Mouse (Mus musculus): ENCODE data around the gene Cd3e. TPM values are rescaled to one million over a fixed set of nuclear protein-coding genes. Genes with fewer than 3 reads are reported as not detected.

The Cd3e gene
- total and polyA plus RNA-seq, 3 experiments, result not detected

DNA sequence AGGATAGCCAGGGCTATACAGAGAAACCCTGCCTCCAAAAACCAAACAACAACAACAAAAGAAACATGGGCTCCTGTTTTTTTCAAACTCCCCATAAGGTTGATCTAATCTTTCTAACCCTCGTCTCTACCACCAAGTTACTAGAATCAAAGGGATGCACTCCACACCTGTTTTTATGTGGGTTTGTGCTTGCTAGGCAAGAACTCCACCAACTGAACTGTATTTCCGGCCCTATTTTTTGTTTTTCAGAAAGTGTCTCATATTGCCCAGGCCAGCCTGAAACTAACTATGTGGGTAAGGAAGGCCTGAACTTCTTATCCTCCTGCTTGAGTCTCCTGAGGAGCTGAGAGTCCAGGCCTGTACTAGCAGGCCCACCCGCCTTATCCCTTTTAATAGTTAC is 55.0 kb downstream of the Cd3e start:
- Histone ChIP-seq H3K9me3 (replicated peaks; ENCODE audit: insufficient read depth, low read length) (no peaks in the 10 kb centered on the region), H3K4me3 (ENCODE audit: control insufficient read depth in 1 of 2, insufficient read depth in 1 of 2, low read depth in 2 of 2, low read length in 2 of 2) (no peak overlapping the region), H3K27me3 (ENCODE audit: control insufficient read depth in 1 of 2, insufficient read depth in 2 of 2, low read length in 2 of 2) (no peaks in the 10 kb centered on the region), H3K9ac (ENCODE audit: control insufficient read depth, low read depth, low read length, poor library complexity, severe bottlenecking) (no peak overlapping the region), H3K27ac (ENCODE audit: control insufficient read depth, low read depth, low read length) (no peak overlapping the region), H3K4me1 (ENCODE audit: control insufficient read depth in 1 of 2, insufficient read depth in 2 of 2, low read length in 2 of 2) (no peaks in the 10 kb centered on the region), H3K79me2 (ENCODE audit: control insufficient read depth, insufficient read depth, low read length, poor library complexity) (no peaks in the 10 kb centered on the region), H3K36me3 (ENCODE audit: control insufficient read depth in 1 of 2, insufficient read depth in 2 of 2, low read length in 2 of 2) (peaks cover 0 to 17% of the 10 kb centered on the region in 2 experiments; a peak in 2 of 4 replicates)
- peak; percentile 41; the same call in 1 of the 2 replicates for TF ChIP-seq POLR2AphosphoS2 (IDR thresholded peaks at IDR 0.05; ENCODE audit: low read length)
- no peak for TF ChIP-seq ETS1 (IDR thresholded peaks at IDR 0.05; ENCODE audit: low read depth, low read length)
- no peak for DNase-seq (ENCODE audit: low read depth, low spot score)

Other genes starting within 250 kb of the Cd3e start
- gene Arcn1, start 241.8 kb downstream of the Cd3e start, total RNA-seq (2012; rRNA removed), result 118 and 124 TPM in 2 replicates
- 100 to 1,000 TPM; 145 to 273 TPM for gene Arcn1, start 241.8 kb downstream of the Cd3e start, polyA plus RNA-seq (2012; ENCODE audit: insufficient read depth in 1 of 2, insufficient read length in 2 of 2, low read depth in 1 of 2, low replicate concordance in 2 of 2, missing spikeins in 1 of 2)
- 30.2 and 31.8 TPM in 2 replicates for gene Ift46, start 241.7 kb downstream of the Cd3e start, total RNA-seq (2012; rRNA removed)
- gene Ift46, start 241.7 kb downstream of the Cd3e start, polyA plus RNA-seq (2012; ENCODE audit: insufficient read depth in 1 of 2, insufficient read length in 2 of 2, low read depth in 1 of 2, low replicate concordance in 2 of 2, missing spikeins in 1 of 2), result 10 to 100 TPM in 1 of 2 experiments, not detected in 1; 51.9 TPM
- 0.12 TPM in 1 of 2 replicates, not detected in the other for gene Tmem25, start 210.3 kb downstream of the Cd3e start, total RNA-seq (2012; rRNA removed)
- gene Tmem25, start 210.3 kb downstream of the Cd3e start, polyA plus RNA-seq (2012; ENCODE audit: insufficient read depth in 1 of 2, insufficient read length in 2 of 2, low read depth in 1 of 2, low replicate concordance in 2 of 2, missing spikeins in 1 of 2), result under 1 TPM in 1 of 2 experiments, not detected in 1; 0.67 TPM
- 0.20 TPM in 1 of 2 replicates, not detected in the other for gene Ttc36, start 206.6 kb downstream of the Cd3e start, total RNA-seq (2012; rRNA removed)
- gene Ttc36, start 206.6 kb downstream of the Cd3e start, polyA plus RNA-seq (2012; ENCODE audit: insufficient read depth in 1 of 2, insufficient read length in 2 of 2, low read depth in 1 of 2, low replicate concordance in 2 of 2, missing spikeins in 1 of 2), result under 1 TPM in 1 of 2 experiments, not detected in 1; 0.49 TPM
- 4.7 and 6.2 TPM in 2 replicates for gene Kmt2a, start 128.3 kb downstream of the Cd3e start, total RNA-seq (2012; rRNA removed)
- 10 to 100 TPM; 11.7 to 27.3 TPM for gene Kmt2a, start 128.3 kb downstream of the Cd3e start, polyA plus RNA-seq (2012; ENCODE audit: insufficient read depth in 1 of 2, insufficient read length in 2 of 2, low read depth in 1 of 2, low replicate concordance in 2 of 2, missing spikeins in 1 of 2)
- gene Atp5l, start 88.9 kb downstream of the Cd3e start, total RNA-seq (2012; rRNA removed), result 719 and 722 TPM in 2 replicates
- 100 to 1,000 TPM in 1 of 2 experiments, not detected in 1; 320 TPM for gene Atp5l, start 88.9 kb downstream of the Cd3e start, polyA plus RNA-seq (2012; ENCODE audit: insufficient read depth in 1 of 2, insufficient read length in 2 of 2, low read depth in 1 of 2, low replicate concordance in 2 of 2, missing spikeins in 1 of 2)
- gene Ube4a, start 44.0 kb downstream of the Cd3e start, total RNA-seq (2012; rRNA removed), result 23.3 and 24.2 TPM in 2 replicates
- gene Ube4a, start 44.0 kb downstream of the Cd3e start, polyA plus RNA-seq (2012; ENCODE audit: insufficient read depth in 1 of 2, insufficient read length in 2 of 2, low read depth in 1 of 2, low replicate concordance in 2 of 2, missing spikeins in 1 of 2), result 10 to 100 TPM; 32.8 to 37.9 TPM
- 0.35 and 0.42 TPM in 2 replicates for gene Cd3g, start 29.2 kb downstream of the Cd3e start, total RNA-seq (2012; rRNA removed)
- gene Cd3g, start 29.2 kb downstream of the Cd3e start, polyA plus RNA-seq (2012; ENCODE audit: insufficient read depth in 1 of 2, insufficient read length in 2 of 2, low read depth in 1 of 2, low replicate concordance in 2 of 2, missing spikeins in 1 of 2), result under 1 TPM in 1 of 2 experiments, not detected in 1; 0.47 TPM
- 0.10 TPM in 1 of 2 replicates, not detected in the other for gene Cd3d, start 27.8 kb downstream of the Cd3e start, total RNA-seq (2012; rRNA removed)
- gene Cd3d, start 27.8 kb downstream of the Cd3e start, polyA plus RNA-seq (2012; ENCODE audit: insufficient read depth in 1 of 2, insufficient read length in 2 of 2, low read depth in 1 of 2, low replicate concordance in 2 of 2, missing spikeins in 1 of 2), result not detected
- gene Mpzl2, start 30.2 kb upstream of the Cd3e start, total RNA-seq (2012; rRNA removed), result 0.08 and 0.16 TPM in 2 replicates
- under 1 TPM in 1 of 2 experiments, not detected in 1; 0.39 TPM for gene Mpzl2, start 30.2 kb upstream of the Cd3e start, polyA plus RNA-seq (2012; ENCODE audit: insufficient read depth in 1 of 2, insufficient read length in 2 of 2, low read depth in 1 of 2, low replicate concordance in 2 of 2, missing spikeins in 1 of 2)
- gene Mpzl3, start 45.6 kb upstream of the Cd3e start, total RNA-seq (2012; rRNA removed), result not detected in 2 replicates
- not detected for gene Mpzl3, start 45.6 kb upstream of the Cd3e start, polyA plus RNA-seq (2012; ENCODE audit: insufficient read depth in 1 of 2, insufficient read length in 2 of 2, low read depth in 1 of 2, low replicate concordance in 2 of 2, missing spikeins in 1 of 2)
- not detected in 2 replicates for gene Jaml, start 69.6 kb upstream of the Cd3e start, total RNA-seq (2012; rRNA removed)
- not detected for gene Jaml, start 69.6 kb upstream of the Cd3e start, polyA plus RNA-seq (2012; ENCODE audit: insufficient read depth in 1 of 2, insufficient read length in 2 of 2, low read depth in 1 of 2, low replicate concordance in 2 of 2, missing spikeins in 1 of 2)
- gene Scn2b, start 108.2 kb upstream of the Cd3e start, total RNA-seq (2012; rRNA removed), result not detected in 2 replicates
- not detected for gene Scn2b, start 108.2 kb upstream of the Cd3e start, polyA plus RNA-seq (2012; ENCODE audit: insufficient read depth in 1 of 2, insufficient read length in 2 of 2, low read depth in 1 of 2, low replicate concordance in 2 of 2, missing spikeins in 1 of 2)
- not detected in 2 replicates for gene Scn4b, start 128.8 kb upstream of the Cd3e start, total RNA-seq (2012; rRNA removed)
- not detected for gene Scn4b, start 128.8 kb upstream of the Cd3e start, polyA plus RNA-seq (2012; ENCODE audit: insufficient read depth in 1 of 2, insufficient read length in 2 of 2, low read depth in 1 of 2, low replicate concordance in 2 of 2, missing spikeins in 1 of 2)
- not detected in 2 replicates for gene BC049352, start 172.4 kb upstream of the Cd3e start, total RNA-seq (2012; rRNA removed)
- not detected for gene BC049352, start 172.4 kb upstream of the Cd3e start, polyA plus RNA-seq (2012; ENCODE audit: insufficient read depth in 1 of 2, insufficient read length in 2 of 2, low read depth in 1 of 2, low replicate concordance in 2 of 2, missing spikeins in 1 of 2)
- gene Tmprss4, start 194.5 kb upstream of the Cd3e start, total RNA-seq (2012; rRNA removed), result not detected in 2 replicates
- gene Tmprss4, start 194.5 kb upstream of the Cd3e start, polyA plus RNA-seq (2012; ENCODE audit: insufficient read depth in 1 of 2, insufficient read length in 2 of 2, low read depth in 1 of 2, low replicate concordance in 2 of 2, missing spikeins in 1 of 2), result not detected

All from MEL (cell line).